Mouse (Mus musculus): ENCODE data around the gene Zmat3.

- TF ChIP-seq CTCF (IDR thresholded peaks at IDR 0.05; ENCODE audit: low read depth, low read length): no peak
- TF ChIP-seq EP300 (IDR thresholded peaks at IDR 0.05; ENCODE audit: insufficient read depth, low read depth, low read length): no peak
- no peak for TF ChIP-seq POLR2A (IDR thresholded peaks at IDR 0.05; ENCODE audit: insufficient read depth, low read length)
Measured at GRCm38 (mm10) chr3:32365546-32366245, at the start of gene Zmat3.
